Mouse (Mus musculus): ENCODE measurements around the gene Tor4a. TPM values are rescaled to one million over a fixed set of nuclear protein-coding genes. Genes with fewer than 3 reads are reported as not detected.

Tor4a gene
- polyA plus RNA-seq, 1 experiment from 2014 or later, result 1.9 TPM

- no peak for ATAC-seq (ENCODE audit: low FRiP score, low read depth)
- Histone ChIP-seq H3K27me3 (peaks cover 4% of the 10 kb centered on the region; the same call in 1 of the 2 replicates), H3K9me3 (no peaks in the 10 kb centered on the region), H3K4me3 (no peak overlapping the region), H3K27ac (replicated peaks) (no peak overlapping the region), H3K36me3 (no peaks in the 10 kb centered on the region), H3K4me2 (no peak overlapping the region), H3K4me1 (replicated peaks) (no peaks in the 10 kb centered on the region), H3K9ac (no peak overlapping the region)
- WGBS, result 73% methylated on average over 5 of the region's 5 CpGs
Measured at GRCm38 (mm10) chr2:25234551-25235220, 38.0 kb upstream of the Tor4a start.

GRCm38 (mm10) chr2:25234050-25234449 is 37.4 kb upstream of the Tor4a start, which contains the start of gene Slc34a3:
TSS of gene Slc34a3 (minus strand) at chr2:25234364.
- Histone ChIP-seq H3K4me3 (no peak within 1 kb of the TSS), H3K4me1 (replicated peaks) (no peaks in the 10 kb centered on the region), H3K4me2 (no peak within 1 kb of the TSS), H3K9me3 (no peaks in the 10 kb centered on the region), H3K9ac (no peak within 1 kb of the TSS), H3K36me3 (no peaks in the 10 kb centered on the region), H3K27me3 (peaks cover 4% of the 10 kb centered on the region; the same call in 1 of the 2 replicates), H3K27ac (replicated peaks) (no peak within 1 kb of the TSS)
- no peak for ATAC-seq (ENCODE audit: low FRiP score, low read depth)
- WGBS, result 99% methylated on average over 3 of the region's 3 CpGs

- Histone ChIP-seq H3K4me2 (no peak overlapping the region), H3K27me3 (peaks cover 4% of the 10 kb centered on the region; the same call in 1 of the 2 replicates), H3K9me3 (no peaks in the 10 kb centered on the region), H3K9ac (no peak overlapping the region), H3K27ac (replicated peaks) (no peak overlapping the region), H3K36me3 (no peaks in the 10 kb centered on the region), H3K4me3 (no peak overlapping the region), H3K4me1 (replicated peaks) (peaks cover 6% of the 10 kb centered on the region; the same call in 1 of the 2 replicates)
- ATAC-seq (ENCODE audit: low FRiP score, low read depth), result no peak
- WGBS, result 79% methylated on average over 4 of the region's 4 CpGs
Measured at GRCm38 (mm10) chr2:25233421-25233820, 36.7 kb upstream of the Tor4a start.

GRCm38 (mm10) chr2:25231038-25231437 is 34.4 kb upstream of the Tor4a start:
- ATAC-seq (ENCODE audit: low FRiP score, low read depth), result no peak
- no peaks in the 10 kb centered on the region for H3K9me3 ChIP-seq
- H3K4me3 ChIP-seq, result no peak overlapping the region
- H3K27ac ChIP-seq (replicated peaks), result no peak overlapping the region
- no peaks in the 10 kb centered on the region for H3K36me3 ChIP-seq
- 57% methylated on average over 12 of the region's 12 CpGs for WGBS
- no peaks in the 10 kb centered on the region for H3K27me3 ChIP-seq
- peaks cover 7% of the 10 kb centered on the region; the same call in 1 of the 2 replicates for H3K4me1 ChIP-seq (replicated peaks)
- no peak overlapping the region for H3K9ac ChIP-seq
- H3K4me2 ChIP-seq, result no peak overlapping the region

GRCm38 (mm10) chr2:25230581-25230980 is 33.9 kb upstream of the Tor4a start:
- Histone ChIP-seq H3K36me3 (no peaks in the 10 kb centered on the region), H3K9me3 (no peaks in the 10 kb centered on the region), H3K4me3 (no peak overlapping the region), H3K27me3 (no peaks in the 10 kb centered on the region), H3K4me1 (replicated peaks) (peaks cover 10% of the 10 kb centered on the region), H3K4me2 (no peak overlapping the region), H3K9ac (no peak overlapping the region), H3K27ac (replicated peaks) (no peak overlapping the region)
- 89% methylated on average over 7 of the region's 7 CpGs for WGBS
- no peak for ATAC-seq (ENCODE audit: low FRiP score, low read depth)

GRCm38 (mm10) chr2:25229582-25229981 is 32.9 kb upstream of the Tor4a start:
- no peak for ATAC-seq (ENCODE audit: low FRiP score, low read depth)
- Histone ChIP-seq H3K27ac (replicated peaks) (no peak overlapping the region), H3K36me3 (no peaks in the 10 kb centered on the region), H3K9me3 (no peaks in the 10 kb centered on the region), H3K4me1 (replicated peaks) (peaks cover 13% of the 10 kb centered on the region), H3K4me3 (no peak overlapping the region), H3K27me3 (no peaks in the 10 kb centered on the region), H3K9ac (no peak overlapping the region), H3K4me2 (no peak overlapping the region)
- WGBS, result 88% methylated on average over 5 of the region's 5 CpGs

GRCm38 (mm10) chr2:25228995-25229530 is 32.4 kb upstream of the Tor4a start:
- ATAC-seq (ENCODE audit: low FRiP score, low read depth), result no peak
- no peaks in the 10 kb centered on the region for H3K27me3 ChIP-seq
- no peak overlapping the region for H3K4me3 ChIP-seq
- peak overlapping the region; percentile 38 for H3K4me2 ChIP-seq
- no peaks in the 10 kb centered on the region for H3K9me3 ChIP-seq
- 67% methylated on average over 6 of the region's 6 CpGs for WGBS
- H3K9ac ChIP-seq, result no peak overlapping the region
- H3K27ac ChIP-seq (replicated peaks), result 0 out of 2 replicates have a peak overlapping the region, but pooled peaks have one; percentile 68
- peaks cover 13% of the 10 kb centered on the region for H3K4me1 ChIP-seq (replicated peaks)
- no peaks in the 10 kb centered on the region for H3K36me3 ChIP-seq

- Histone ChIP-seq H3K4me1 (replicated peaks) (peaks cover 18% of the 10 kb centered on the region), H3K27ac (replicated peaks) (peak overlapping the region; percentile 68), H3K4me2 (peak overlapping the region; percentile 38), H3K9ac (no peak overlapping the region), H3K9me3 (no peaks in the 10 kb centered on the region), H3K36me3 (no peaks in the 10 kb centered on the region), H3K4me3 (peak overlapping the region; percentile 20; the same call in 1 of the 2 replicates), H3K27me3 (no peaks in the 10 kb centered on the region)
- 2% methylated on average over 7 of the region's 7 CpGs for WGBS
- no peak for ATAC-seq (ENCODE audit: low FRiP score, low read depth)
Measured at GRCm38 (mm10) chr2:25228431-25228889, 31.8 kb upstream of the Tor4a start.

- Histone ChIP-seq H3K36me3 (no peaks in the 10 kb centered on the region), H3K27me3 (no peaks in the 10 kb centered on the region), H3K4me2 (no peak overlapping the region), H3K9ac (no peak overlapping the region), H3K9me3 (no peaks in the 10 kb centered on the region), H3K4me3 (no peak overlapping the region), H3K27ac (replicated peaks) (no peak overlapping the region), H3K4me1 (replicated peaks) (peaks cover 24% of the 10 kb centered on the region)
- ATAC-seq (ENCODE audit: low FRiP score, low read depth), result no peak
- WGBS, result 90% methylated on average over 4 of the region's 4 CpGs
Measured at GRCm38 (mm10) chr2:25227406-25227805, 30.7 kb upstream of the Tor4a start.

GRCm38 (mm10) chr2:25226864-25227263 is 30.2 kb upstream of the Tor4a start:
- Histone ChIP-seq H3K9me3 (no peaks in the 10 kb centered on the region), H3K27ac (replicated peaks) (no peak overlapping the region), H3K4me2 (no peak overlapping the region), H3K36me3 (peaks cover 2% of the 10 kb centered on the region), H3K27me3 (no peaks in the 10 kb centered on the region), H3K4me3 (no peak overlapping the region), H3K4me1 (replicated peaks) (peaks cover 24% of the 10 kb centered on the region), H3K9ac (no peak overlapping the region)
- WGBS, result 75% methylated on average over 5 of the region's 5 CpGs
- no peak for ATAC-seq (ENCODE audit: low FRiP score, low read depth)

- Histone ChIP-seq H3K27ac (replicated peaks) (peak overlapping the region; percentile 99), H3K4me1 (replicated peaks) (peaks cover 24% of the 10 kb centered on the region), H3K9ac (no peak overlapping the region), H3K36me3 (peaks cover 5% of the 10 kb centered on the region), H3K9me3 (no peaks in the 10 kb centered on the region), H3K4me3 (0 out of 2 replicates have a peak overlapping the region, but pooled peaks have one; percentile 72), H3K4me2 (peak overlapping the region; percentile 54), H3K27me3 (no peaks in the 10 kb centered on the region)
- no peak for ATAC-seq (ENCODE audit: low FRiP score, low read depth)
- 72% methylated on average over 8 of the region's 8 CpGs for WGBS
Measured at GRCm38 (mm10) chr2:25225811-25226379, 29.2 kb upstream of the Tor4a start.

Data from hindbrain, embryonic 15.5 days (tissue).